Mouse (Mus musculus) heart, adult 2 months (tissue): Measurements from ENCODE around the gene Gstt1.

ENCODE experiments used
- CTCF ChIP-seq: fragments of 200-600 bp; IDR thresholded peaks from 2 replicates; pipeline ENCODE4 v1.8.1; 2022; ENCODE audit warnings: antibody characterized with exemption, mild to moderate bottlenecking, moderate library complexity
- POLR2A ChIP-seq: fragments of 200-500 bp; IDR thresholded peaks from 2 replicates; pipeline ENCODE4 v1.6.1; 2011; ENCODE audit warnings: mild to moderate bottlenecking, low read depth, low read length, control low read depth; ENCODE audit not compliant: insufficient read depth

GRCm38 (mm10) chr10:75789841-75790240, 8.5 kb downstream of the Gstt1 start:
- TF ChIP-seq POLR2A (no peak), CTCF (no peak)
